Mouse (Mus musculus) neural tube, embryonic 15.5 days (tissue): ENCODE data around the gene Nbl1. TPM values are rescaled to one million over a fixed set of nuclear protein-coding genes. Genes with fewer than 3 reads are reported as not detected.
A peak's percentile ranks its signal among the peaks of the same experiment; 100 is the strongest.

Experiments
- ATAC-seq: fragments of 200-750 bp; cut with Nextera tagmentation; 2 replicates; pipeline ENCODE4 v1.8.0; 2017; ENCODE audit warnings: mild to moderate bottlenecking, moderate TSS enrichment, moderate library complexity; ENCODE audit not compliant: low FRiP score
- H3K27ac ChIP-seq: fragments of 300-500 bp; sonication (generic); replicated peaks from 2 replicates; pipeline ENCODE4 v1.5.1; 2015; ENCODE audit warnings: mild to moderate bottlenecking, inconsistent platforms
- H3K27me3 ChIP-seq: fragments of 300-500 bp; sonication (generic); replicated peaks from 2 replicates; pipeline ENCODE4 v1.6.1; 2015; ENCODE audit warnings: inconsistent platforms
- H3K36me3 ChIP-seq: fragments of 300-500 bp; sonication (generic); 2 replicates; pipeline ENCODE4 v1.6.1; 2015; ENCODE audit warnings: inconsistent platforms
- H3K4me1 ChIP-seq: fragments of 300-500 bp; sonication (generic); 2 replicates; pipeline ENCODE4 v1.6.1; 2015; ENCODE audit warnings: inconsistent platforms
- H3K4me2 ChIP-seq: fragments of 300-500 bp; sonication (generic); 2 replicates; pipeline ENCODE4 v1.6.1; 2015; ENCODE audit warnings: inconsistent platforms, mild to moderate bottlenecking, moderate library complexity
- H3K4me3 ChIP-seq: fragments of 300-500 bp; sonication (generic); replicated peaks from 2 replicates; pipeline ENCODE4 v1.5.1; 2015; ENCODE audit warnings: mild to moderate bottlenecking, inconsistent platforms
- H3K9ac ChIP-seq: fragments of 300-500 bp; sonication (generic); replicated peaks from 2 replicates; pipeline ENCODE4 v1.6.1; 2015; ENCODE audit warnings: mild to moderate bottlenecking, inconsistent platforms
- H3K9me3 ChIP-seq: fragments of 300-500 bp; sonication (generic); replicated peaks from 2 replicates; pipeline ENCODE4 v1.6.1; 2016; ENCODE audit warnings: inconsistent platforms
- WGBS: fragments of 180-500 bp; shearing (Covaris S2); methylation state at CpG from one replicate; pipeline ENCODE4 v1.1.7; 2015; ENCODE audit warnings: mixed read lengths; 5-methylcytosine and 5-hydroxymethylcytosine counted together
- polyA plus RNA-seq: library from polyadenylated mRNA; unstranded; fragments of >200 nt; fragmentation: Nextera tagmentation; extraction: Ambion mirVana; gene quantifications from 2 replicates; pipeline ENCODE4 v1.2.1, GENCODE M21; 2015

Nbl1 gene
- polyA plus RNA-seq, 1 experiment from 2014 or later = 47.9 TPM

GRCm38 (mm10) chr4:139081270-139081931 is 11.4 kb downstream of the Nbl1 start:
- Histone ChIP-seq H3K36me3 (no peaks in the 10 kb centered on the region), H3K27ac (0 out of 2 replicates have a peak overlapping the region, but pooled peaks have one; percentile 5), H3K9ac (no peak overlapping the region), H3K9me3 (no peaks in the 10 kb centered on the region), H3K4me1 (peaks cover 28% of the 10 kb centered on the region), H3K4me3 (no peak overlapping the region), H3K4me2 (no peak overlapping the region), H3K27me3 (peaks cover 16% of the 10 kb centered on the region)
- ATAC-seq = no peak
- WGBS = 60% methylated on average over 18 of the region's 18 CpGs

- Histone ChIP-seq H3K9me3 (no peaks in the 10 kb centered on the region), H3K4me1 (peaks cover 31% of the 10 kb centered on the region), H3K36me3 (no peaks in the 10 kb centered on the region), H3K4me3 (no peak overlapping the region), H3K4me2 (no peak overlapping the region), H3K9ac (no peak overlapping the region), H3K27me3 (peaks cover 25% of the 10 kb centered on the region), H3K27ac (no peak overlapping the region)
- ATAC-seq = no peak
- WGBS = 87% methylated on average over 7 of the region's 7 CpGs
These were observed 12.5 kb downstream of the Nbl1 start for GRCm38 (mm10) chr4:139080259-139080658.

- Histone ChIP-seq H3K9me3 (no peaks in the 10 kb centered on the region), H3K4me3 (no peak overlapping the region), H3K27ac (no peak overlapping the region), H3K4me1 (peaks cover 38% of the 10 kb centered on the region), H3K36me3 (no peaks in the 10 kb centered on the region), H3K4me2 (no peak overlapping the region), H3K9ac (no peak overlapping the region), H3K27me3 (peaks cover 30% of the 10 kb centered on the region)
- no peak for ATAC-seq
- WGBS = 77% methylated on average over 11 of the region's 11 CpGs
These were observed 13.4 kb downstream of the Nbl1 start for GRCm38 (mm10) chr4:139079439-139079838.

- Histone ChIP-seq H3K36me3 (no peaks in the 10 kb centered on the region), H3K4me3 (no peak overlapping the region), H3K27ac (no peak overlapping the region), H3K4me2 (no peak overlapping the region), H3K4me1 (peaks cover 45% of the 10 kb centered on the region), H3K9me3 (no peaks in the 10 kb centered on the region), H3K27me3 (peaks cover 37% of the 10 kb centered on the region), H3K9ac (no peak overlapping the region)
- WGBS = 14% methylated on average over 4 of the region's 4 CpGs
- ATAC-seq = no peak
These were observed 14.1 kb downstream of the Nbl1 start for GRCm38 (mm10) chr4:139078726-139079125.

GRCm38 (mm10) chr4:139078313-139078712 is 14.5 kb downstream of the Nbl1 start:
- Histone ChIP-seq H3K36me3 (no peaks in the 10 kb centered on the region), H3K27ac (no peak overlapping the region), H3K4me3 (no peak overlapping the region), H3K9ac (no peak overlapping the region), H3K27me3 (peaks cover 41% of the 10 kb centered on the region), H3K4me2 (no peak overlapping the region), H3K9me3 (no peaks in the 10 kb centered on the region), H3K4me1 (peaks cover 42% of the 10 kb centered on the region)
- WGBS = 22% methylated on average over 2 of the region's 2 CpGs
- no peak for ATAC-seq

- peak overlapping the region; percentile 60; the same call in 1 of the 2 replicates for H3K9ac ChIP-seq
- no peaks in the 10 kb centered on the region for H3K9me3 ChIP-seq
- peaks cover 55% of the 10 kb centered on the region for H3K27me3 ChIP-seq
These were observed 16.9 kb downstream of the Nbl1 start for GRCm38 (mm10) chr4:139075915-139076314.

GRCm38 (mm10) chr4:139075041-139075711 is 17.6 kb downstream of the Nbl1 start, which contains the start of gene Htr6:
Htr6 (minus strand) TSS chr4:139075570.
- H3K9ac ChIP-seq = peak within 1 kb of the TSS; percentile 60
- peaks cover 21% of the 10 kb centered on the region for H3K4me1 ChIP-seq
- no peaks in the 10 kb centered on the region for H3K9me3 ChIP-seq
- peaks cover 60% of the 10 kb centered on the region for H3K27me3 ChIP-seq
- H3K4me2 ChIP-seq = peak within 1 kb of the TSS; percentile 87
- H3K4me3 ChIP-seq = peak within 1 kb of the TSS; percentile 54
- 2% methylated on average over 67 of the region's 77 CpGs for WGBS
- peak within 1 kb of the TSS; percentile 29; the same call in 1 of the 2 replicates for H3K27ac ChIP-seq
- ATAC-seq = peak; percentile 65
- H3K36me3 ChIP-seq = no peaks in the 10 kb centered on the region

More at GRCm38 (mm10) chr4:139075915-139076314, 16.9 kb downstream of the Nbl1 start:
- Histone ChIP-seq H3K4me1 (peaks cover 21% of the 10 kb centered on the region), H3K4me3 (peak overlapping the region; percentile 54), H3K4me2 (peak overlapping the region; percentile 87), H3K36me3 (no peaks in the 10 kb centered on the region), H3K27ac (no peak overlapping the region)
- ATAC-seq = no peak
- WGBS = 17% methylated on average over 5 of the region's 5 CpGs

- WGBS = 20% methylated on average over 29 of the region's 29 CpGs
- Histone ChIP-seq H3K4me3 (peak overlapping the region; percentile 54), H3K9ac (no peak overlapping the region), H3K36me3 (no peaks in the 10 kb centered on the region), H3K27ac (no peak overlapping the region), H3K9me3 (no peaks in the 10 kb centered on the region), H3K4me1 (peaks cover 21% of the 10 kb centered on the region), H3K27me3 (peaks cover 64% of the 10 kb centered on the region), H3K4me2 (peak overlapping the region; percentile 87)
- ATAC-seq = no peak
These were observed 18.7 kb downstream of the Nbl1 start for GRCm38 (mm10) chr4:139074060-139074459.

- Histone ChIP-seq H3K4me2 (no peak overlapping the region), H3K27me3 (peaks cover 23% of the 10 kb centered on the region), H3K36me3 (no peaks in the 10 kb centered on the region), H3K9ac (no peak overlapping the region), H3K4me1 (no peaks in the 10 kb centered on the region), H3K27ac (no peak overlapping the region), H3K4me3 (no peak overlapping the region), H3K9me3 (no peaks in the 10 kb centered on the region)
- 41% methylated on average over 4 of the region's 4 CpGs for WGBS
- ATAC-seq = no peak
These were observed 24.5 kb downstream of the Nbl1 start for GRCm38 (mm10) chr4:139068287-139068686.

- H3K4me3 ChIP-seq = no peak overlapping the region
- no peak overlapping the region for H3K9ac ChIP-seq
- H3K9me3 ChIP-seq = no peaks in the 10 kb centered on the region
- H3K4me2 ChIP-seq = no peak overlapping the region
- H3K4me1 ChIP-seq = 0 out of 2 replicates have a peak, but pooled peaks cover under 1% of the 10 kb centered on the region
- H3K27ac ChIP-seq = no peak overlapping the region
- no peaks in the 10 kb centered on the region for H3K36me3 ChIP-seq
- no peak for ATAC-seq
- H3K27me3 ChIP-seq = peaks cover 5% of the 10 kb centered on the region; the same call in 1 of the 2 replicates
- 81% methylated on average over 5 of the region's 5 CpGs for WGBS
These were observed 28.0 kb downstream of the Nbl1 start for GRCm38 (mm10) chr4:139064831-139065230.

GRCm38 (mm10) chr4:139059569-139059968 is 33.2 kb downstream of the Nbl1 start:
- peaks cover 19% of the 10 kb centered on the region for H3K4me1 ChIP-seq
- peaks cover 8% of the 10 kb centered on the region; the same call in 1 of the 2 replicates for H3K27me3 ChIP-seq
- H3K9ac ChIP-seq = no peak overlapping the region
- H3K4me2 ChIP-seq = no peak overlapping the region
- no peak overlapping the region for H3K27ac ChIP-seq
- no peak for ATAC-seq
- no peak overlapping the region for H3K4me3 ChIP-seq
- no peaks in the 10 kb centered on the region for H3K36me3 ChIP-seq
- H3K9me3 ChIP-seq = no peaks in the 10 kb centered on the region
- 15% methylated on average over 7 of the region's 7 CpGs for WGBS

- H3K9ac ChIP-seq = no peak overlapping the region
- H3K27ac ChIP-seq = no peak overlapping the region
- H3K9me3 ChIP-seq = no peaks in the 10 kb centered on the region
- H3K4me2 ChIP-seq = no peak overlapping the region
- ATAC-seq = no peak
- peaks cover 33% of the 10 kb centered on the region for H3K4me1 ChIP-seq
- H3K27me3 ChIP-seq = peaks cover 8% of the 10 kb centered on the region; the same call in 1 of the 2 replicates
- no peak overlapping the region for H3K4me3 ChIP-seq
- no peaks in the 10 kb centered on the region for H3K36me3 ChIP-seq
- WGBS = 91% methylated on average over 5 of the region's 5 CpGs
These were observed 34.8 kb downstream of the Nbl1 start for GRCm38 (mm10) chr4:139058029-139058428.
